Mouse (Mus musculus) neural tube, embryonic 11.5 days (tissue): Measurements from ENCODE around the gene Pde4dip. TPM values are rescaled to one million over a fixed set of nuclear protein-coding genes. Genes with fewer than 3 reads are reported as not detected.

Source experiments
- ATAC-seq: fragments of 200-750 bp; cut with Nextera tagmentation; 2 replicates; pipeline ENCODE4 v1.8.0; 2017; ENCODE audit warnings: moderate number of reproducible peaks, mild to moderate bottlenecking, moderate TSS enrichment, moderate library complexity; ENCODE audit not compliant: insufficient read depth, low FRiP score, low TSS enrichment
- DNase-seq: peaks from one replicate; pipeline ENCODE4 v3.0.0-alpha.2; 2015; ENCODE audit warnings: low spot score
- H3K27ac ChIP-seq: fragments of 300-500 bp; sonication (generic); 2 replicates; pipeline ENCODE4 v1.5.1; 2014; ENCODE audit warnings: low read depth, mild to moderate bottlenecking, low read length
- H3K27me3 ChIP-seq: fragments of 300-500 bp; sonication (generic); 2 replicates; pipeline ENCODE4 v1.6.1; 2014; ENCODE audit warnings: mild to moderate bottlenecking, low read length, mixed read lengths; ENCODE audit not compliant: control insufficient read depth, insufficient read depth
- H3K36me3 ChIP-seq: fragments of 300-500 bp; sonication (generic); 2 replicates; pipeline ENCODE4 v1.6.1; 2014; ENCODE audit warnings: mild to moderate bottlenecking, low read length, moderate library complexity, mixed read lengths; ENCODE audit not compliant: control insufficient read depth, insufficient read depth
- H3K4me1 ChIP-seq: fragments of 300-500 bp; sonication (generic); 2 replicates; pipeline ENCODE4 v1.6.1; 2014; ENCODE audit warnings: low read length, mixed read lengths; ENCODE audit not compliant: control insufficient read depth, insufficient read depth
- H3K4me2 ChIP-seq: fragments of 300-500 bp; sonication (generic); 2 replicates; pipeline ENCODE4 v1.6.1; 2014; ENCODE audit warnings: low read depth, mild to moderate bottlenecking, moderate library complexity
- H3K4me3 ChIP-seq: fragments of 300-500 bp; sonication (generic); 2 replicates; pipeline ENCODE4 v1.5.1; 2014; ENCODE audit warnings: low read depth, low read length
- H3K9ac ChIP-seq: fragments of 300-500 bp; sonication (generic); 2 replicates; pipeline ENCODE4 v1.6.1; 2014; ENCODE audit warnings: mild to moderate bottlenecking, low read length
- H3K9me3 ChIP-seq: fragments of 300-500 bp; sonication (generic); 2 replicates; pipeline ENCODE4 v1.6.1; 2016; ENCODE audit warnings: low read length; ENCODE audit not compliant: control insufficient read depth
- WGBS: fragments of 180-500 bp; shearing (Covaris S2); extraction: QIAGEN DNeasy Blood & Tissue Kit; methylation state at CpG from one replicate; pipeline ENCODE4 v1.1.7; 2014; 5-methylcytosine and 5-hydroxymethylcytosine counted together
- polyA plus RNA-seq: library from polyadenylated mRNA; unstranded; fragments of >200 nt; fragmentation: Nextera tagmentation; extraction: Ambion mirVana; gene quantifications from 2 replicates; pipeline ENCODE4 v1.2.1, GENCODE M21; 2014

Pde4dip gene
- polyA plus RNA-seq, 1 experiment from 2014 or later, result 49.7 TPM

DNA sequence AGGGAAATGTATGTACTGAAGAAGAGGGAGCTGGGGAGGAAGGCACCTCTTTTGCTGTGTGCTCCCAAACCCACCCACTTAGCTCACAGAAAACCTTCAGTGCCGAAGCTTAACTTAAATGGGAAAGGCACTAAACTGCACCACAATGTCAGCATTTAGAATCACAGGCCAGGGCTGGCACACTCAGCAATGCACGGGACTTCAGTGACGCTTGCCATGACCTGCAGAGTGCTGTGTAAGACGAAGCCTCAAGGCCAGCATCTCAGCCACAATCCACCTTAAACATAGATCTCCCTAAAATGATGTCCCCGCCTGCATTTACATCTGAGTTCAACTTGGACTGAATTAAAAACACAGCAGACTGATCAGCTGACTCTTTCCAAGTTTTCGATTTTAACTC, 91.1 kb downstream of the Pde4dip start:
- Histone ChIP-seq H3K4me2 (no peak overlapping the region), H3K9ac (no peak overlapping the region), H3K4me1 (no peaks in the 10 kb centered on the region), H3K9me3 (no peaks in the 10 kb centered on the region), H3K27ac (no peak overlapping the region), H3K36me3 (no peaks in the 10 kb centered on the region), H3K4me3 (no peak overlapping the region), H3K27me3 (no peaks in the 10 kb centered on the region)
- DNase-seq (no peak), ATAC-seq (no peak)
- WGBS, result 78% methylated on average over 6 of the region's 6 CpGs

DNA sequence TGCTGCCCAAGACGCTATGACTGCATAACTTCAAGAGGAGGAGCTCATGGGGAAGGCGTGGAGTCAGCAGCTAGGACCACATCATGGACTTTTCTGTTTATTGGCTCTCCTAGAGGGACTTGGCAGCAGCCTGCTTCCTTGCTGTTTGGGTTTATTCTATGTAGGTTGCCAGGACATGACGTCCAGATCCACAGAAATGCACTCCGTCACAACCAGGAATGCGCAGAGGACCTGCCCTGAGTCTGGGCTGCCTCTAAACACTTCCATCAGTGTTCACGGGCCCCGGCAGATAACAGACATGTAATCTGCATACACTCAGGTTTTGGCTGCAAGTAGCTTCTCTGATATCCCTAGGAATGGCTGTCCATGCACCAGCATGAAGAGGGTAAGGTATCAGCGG, 94.5 kb downstream of the Pde4dip start:
- WGBS, result 86% methylated on average over 8 of the region's 8 CpGs
- Histone ChIP-seq H3K4me1 (no peaks in the 10 kb centered on the region), H3K9ac (no peak overlapping the region)

DNA sequence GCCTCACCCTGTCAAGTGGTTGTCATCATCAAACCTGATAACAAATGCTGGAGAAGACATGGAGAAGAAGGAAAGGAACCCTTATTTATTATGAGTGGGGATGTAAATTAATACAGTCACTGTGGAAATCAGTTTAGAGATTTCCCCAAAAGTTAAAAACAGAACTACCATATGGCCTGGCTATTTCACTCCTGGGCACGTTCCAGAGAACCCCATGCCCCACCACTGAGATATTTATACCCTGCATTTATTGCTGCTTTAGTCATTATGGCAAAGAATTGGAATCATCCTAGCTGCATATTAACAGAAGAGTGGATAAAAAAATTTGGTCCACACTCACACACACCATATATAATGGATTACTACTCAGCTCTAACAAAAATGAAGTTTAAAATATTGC, 98.4 kb downstream of the Pde4dip start:
- Histone ChIP-seq H3K4me2 (no peak overlapping the region), H3K4me1 (no peaks in the 10 kb centered on the region), H3K27me3 (no peaks in the 10 kb centered on the region), H3K36me3 (no peaks in the 10 kb centered on the region), H3K9ac (no peak overlapping the region), H3K27ac (no peak overlapping the region), H3K9me3 (no peaks in the 10 kb centered on the region), H3K4me3 (no peak overlapping the region)
- 82% methylated on average over 1 of the region's 1 CpGs for WGBS
- DNase-seq, result no peak
- no peak for ATAC-seq

More for the DNA sequence above, 94.5 kb downstream of the Pde4dip start:
- no peak for ATAC-seq
- Histone ChIP-seq H3K4me3 (no peak overlapping the region), H3K36me3 (no peaks in the 10 kb centered on the region), H3K27ac (no peak overlapping the region), H3K27me3 (no peaks in the 10 kb centered on the region), H3K9me3 (no peaks in the 10 kb centered on the region), H3K4me2 (no peak overlapping the region)
- no peak for DNase-seq

DNA sequence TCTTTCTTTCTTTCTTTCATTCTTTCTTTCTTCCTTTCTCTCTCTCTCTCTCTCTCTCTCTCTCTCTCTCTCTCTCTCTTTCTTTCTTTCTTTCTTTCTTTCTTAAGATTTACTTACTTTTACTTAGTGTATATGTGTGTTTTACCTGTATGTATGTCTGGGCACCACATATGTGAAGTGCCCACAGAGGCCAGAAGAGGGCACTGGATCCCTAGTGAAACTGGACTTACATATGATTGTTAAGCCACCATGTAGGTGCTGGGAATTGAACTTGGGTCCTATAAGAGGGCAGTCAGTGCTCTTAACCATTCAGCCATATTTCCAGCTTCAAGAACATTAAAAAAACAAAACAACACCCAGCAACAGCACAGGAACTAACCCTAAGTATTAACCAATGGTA, 99.2 kb downstream of the Pde4dip start:
- Histone ChIP-seq H3K36me3 (no peaks in the 10 kb centered on the region), H3K9ac (no peak overlapping the region), H3K4me2 (no peak overlapping the region), H3K4me1 (no peaks in the 10 kb centered on the region), H3K27me3 (no peaks in the 10 kb centered on the region), H3K9me3 (no peaks in the 10 kb centered on the region), H3K4me3 (no peak overlapping the region), H3K27ac (no peak overlapping the region)
- DNase-seq, result no peak
- no peak for ATAC-seq

DNA sequence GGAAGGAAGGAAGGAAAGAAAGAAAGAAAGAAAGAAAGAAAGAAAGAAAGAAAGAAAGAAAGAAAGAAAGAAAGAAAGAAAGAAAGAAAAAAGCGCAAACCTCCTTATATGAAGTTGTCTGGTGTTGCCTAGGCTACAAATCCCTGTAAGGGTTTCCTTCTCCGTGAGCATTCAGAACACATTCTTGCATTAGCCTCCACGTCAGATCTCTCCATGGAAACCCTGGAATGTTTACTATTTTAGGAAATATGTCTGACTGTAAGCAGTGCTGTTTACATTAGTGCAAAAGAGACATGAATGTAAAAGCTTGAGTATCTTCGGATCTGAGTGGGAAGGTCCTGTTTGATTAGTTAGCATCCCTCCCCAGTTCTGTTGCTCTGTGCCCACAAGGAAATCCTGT, 112.3 kb downstream of the Pde4dip start:
- H3K27me3 ChIP-seq, result no peaks in the 10 kb centered on the region
- no peak overlapping the region for H3K4me3 ChIP-seq
- WGBS, result 61% methylated on average over 4 of the region's 4 CpGs
- no peaks in the 10 kb centered on the region for H3K36me3 ChIP-seq
- H3K4me1 ChIP-seq, result no peaks in the 10 kb centered on the region
- H3K4me2 ChIP-seq, result no peak overlapping the region
- DNase-seq (no peak), ATAC-seq (no peak)
- no peaks in the 10 kb centered on the region for H3K9me3 ChIP-seq
- no peak overlapping the region for H3K9ac ChIP-seq
- H3K27ac ChIP-seq, result no peak overlapping the region

DNA sequence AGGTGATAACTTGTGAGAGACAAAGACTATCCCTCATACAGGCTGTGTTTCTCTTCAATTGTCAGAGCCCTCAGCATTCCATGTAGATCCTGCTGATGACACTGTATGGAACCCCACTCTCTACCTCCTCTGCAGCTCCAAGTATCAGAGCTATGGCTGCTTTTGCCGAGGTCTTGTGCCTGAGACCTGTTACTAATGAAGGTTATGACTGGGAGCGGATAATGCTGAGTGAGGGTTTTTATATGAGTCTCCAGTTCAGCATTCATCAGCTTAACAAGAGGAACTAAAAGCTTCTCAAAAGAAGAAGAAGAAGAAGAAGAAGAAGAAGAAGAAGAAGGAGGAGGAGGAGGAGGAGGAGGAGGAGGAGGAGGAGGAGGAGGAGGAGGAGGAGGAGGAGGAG, 112.8 kb downstream of the Pde4dip start:
- ATAC-seq (no peak), DNase-seq (no peak)
- 77% methylated on average over 2 of the region's 2 CpGs for WGBS
- Histone ChIP-seq H3K4me2 (no peak overlapping the region), H3K4me1 (no peaks in the 10 kb centered on the region), H3K9me3 (no peaks in the 10 kb centered on the region), H3K27ac (no peak overlapping the region), H3K27me3 (no peaks in the 10 kb centered on the region), H3K4me3 (no peak overlapping the region), H3K9ac (no peak overlapping the region), H3K36me3 (no peaks in the 10 kb centered on the region)

DNA sequence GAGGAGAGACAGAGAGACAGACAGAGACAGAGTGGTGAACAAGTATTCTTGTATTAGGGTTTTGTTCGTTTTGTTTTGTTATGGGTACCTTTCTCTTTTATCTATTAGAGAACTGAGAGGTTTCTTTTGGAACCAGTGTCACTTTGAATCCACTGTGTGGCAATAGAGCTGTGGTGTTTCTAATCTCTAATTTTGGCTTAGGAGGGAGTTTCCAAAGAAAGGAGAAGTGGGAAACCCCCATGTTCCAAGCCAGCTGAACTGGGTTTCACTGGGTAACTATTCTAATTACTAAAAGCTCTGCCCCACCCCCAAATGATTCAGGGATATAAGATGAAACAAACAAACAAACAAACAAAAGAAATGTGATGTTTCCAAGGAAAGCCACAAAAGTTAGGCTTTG, 113.6 kb downstream of the Pde4dip start:
- 73% methylated on average over 1 of the region's 1 CpGs for WGBS
- no peak overlapping the region for H3K4me2 ChIP-seq
- H3K27ac ChIP-seq, result no peak overlapping the region
- ATAC-seq, result no peak
- no peaks in the 10 kb centered on the region for H3K4me1 ChIP-seq
- no peaks in the 10 kb centered on the region for H3K27me3 ChIP-seq
- H3K9ac ChIP-seq, result no peak overlapping the region
- no peaks in the 10 kb centered on the region for H3K36me3 ChIP-seq
- H3K9me3 ChIP-seq, result no peaks in the 10 kb centered on the region
- DNase-seq, result no peak
- no peak overlapping the region for H3K4me3 ChIP-seq

DNA sequence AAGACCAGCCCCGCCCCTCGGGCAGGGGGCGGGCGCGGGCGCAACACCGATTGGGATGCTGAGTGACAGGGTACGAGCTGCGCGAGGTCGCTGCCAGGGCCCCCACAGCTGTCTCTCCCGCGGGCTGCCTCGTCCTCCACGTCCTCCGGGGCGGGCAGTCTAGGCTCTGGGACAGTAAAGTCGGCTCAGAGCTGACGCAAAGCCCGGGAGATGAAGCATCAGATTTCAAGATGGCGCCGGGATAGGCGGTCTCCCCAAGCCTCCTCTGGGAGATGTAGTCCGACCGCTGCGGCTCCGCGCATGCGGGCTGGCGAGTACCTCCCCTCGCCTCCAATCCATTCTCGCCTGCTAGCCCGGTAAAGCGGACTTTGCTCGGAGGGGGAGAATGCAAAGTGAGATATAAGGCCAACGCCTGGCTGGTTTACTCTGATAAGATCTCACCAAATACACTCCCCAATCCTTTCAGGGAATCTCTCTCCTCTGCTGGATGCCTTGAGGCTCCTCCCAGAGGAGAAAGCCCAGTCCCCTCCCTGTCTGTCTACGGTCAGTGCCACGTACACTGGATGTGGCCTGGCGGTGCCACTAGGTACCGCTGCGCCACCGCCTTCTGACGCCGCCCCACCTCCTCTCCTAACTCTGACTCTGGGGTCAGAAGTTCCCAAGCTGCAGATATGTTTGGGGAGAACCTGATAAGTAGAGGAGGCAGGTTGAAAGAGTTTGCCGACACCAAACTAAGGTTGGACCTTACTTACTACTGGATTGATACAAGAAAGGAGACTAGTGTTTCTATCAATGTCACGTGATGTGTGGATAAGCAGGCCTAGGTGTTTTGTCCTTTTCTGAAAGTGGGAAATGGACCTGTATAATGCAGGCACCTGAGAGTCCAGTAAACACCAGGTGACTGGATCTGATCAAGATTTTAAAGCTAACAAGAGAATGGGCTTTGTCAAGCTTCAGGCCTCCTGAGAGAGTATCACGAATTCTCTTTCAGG, 120.4 kb downstream of the Pde4dip start:
- H3K27me3 ChIP-seq, result no peaks in the 10 kb centered on the region
- H3K27ac ChIP-seq, result peak overlapping the region; percentile 81
- H3K4me3 ChIP-seq, result peak overlapping the region; percentile 80
- 3% methylated on average over 45 of the region's 47 CpGs for WGBS
- H3K36me3 ChIP-seq, result no peaks in the 10 kb centered on the region
- peak overlapping the region; percentile 83 for H3K4me2 ChIP-seq
- H3K4me1 ChIP-seq, result peaks cover 9% of the 10 kb centered on the region
- peak overlapping the region; percentile 76 for H3K9ac ChIP-seq
- DNase-seq (peak; percentile 93), ATAC-seq (peak; percentile 99)
- no peaks in the 10 kb centered on the region for H3K9me3 ChIP-seq
